Mouse (Mus musculus): ENCODE results near the gene Hspa2. TPM values are rescaled to one million over a fixed set of nuclear protein-coding genes. Genes with fewer than 3 reads are reported as not detected.
A peak's percentile ranks its signal among the peaks of the same experiment; 100 is the strongest.
"Not testable (repeated sequence)": the region's sequence is repeated elsewhere in the genome, so short reads cannot be mapped to it uniquely, and the experiment has no call there.

The Hspa2 gene
- total and polyA plus RNA-seq, 2 experiments from 2014 or later: 11.1 to 17.2 TPM

DNA sequence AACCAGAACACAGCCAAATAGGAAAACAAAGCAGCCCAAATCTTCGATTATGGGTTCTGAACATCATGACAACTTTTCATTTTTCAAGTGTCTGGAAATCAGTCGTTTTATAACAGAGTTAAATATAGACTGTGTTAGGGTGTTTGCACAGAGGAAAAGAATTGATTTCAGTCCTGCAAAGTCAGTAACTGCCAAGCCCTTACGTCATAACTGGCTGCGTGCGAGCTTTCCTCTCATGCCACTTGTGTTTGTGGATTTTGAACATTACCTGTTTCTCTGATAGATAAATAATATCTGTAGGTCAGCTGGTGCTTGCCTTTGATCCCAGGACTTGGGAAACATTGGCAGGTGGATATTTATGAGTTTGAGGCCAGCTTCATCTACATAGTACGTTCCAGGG, 27.5 kb downstream of the Hspa2 start:
- WGBS: 88% methylated on average over 6 of the region's 6 CpGs
- no peak overlapping the region for H3K27ac ChIP-seq
- DNase-seq (ENCODE audit: low spot score): no peak
- no peak overlapping the region for H3K4me3 ChIP-seq (ENCODE audit: low read length)
- no peaks in the 10 kb centered on the region for H3K9me3 ChIP-seq (ENCODE audit: low read length)
- H3K4me2 ChIP-seq (ENCODE audit: low read depth, low read length): no peak overlapping the region
- ATAC-seq: no peak
- H3K9ac ChIP-seq (replicated peaks; ENCODE audit: low read length): no peak overlapping the region
- no peaks in the 10 kb centered on the region for H3K27me3 ChIP-seq (ENCODE audit: insufficient read depth, low read length)
- no peaks in the 10 kb centered on the region for H3K36me3 ChIP-seq (ENCODE audit: insufficient read depth, low read length)
- no peak for TF ChIP-seq CTCF (IDR thresholded peaks at IDR 0.05; ENCODE audit: low read depth)
- H3K4me1 ChIP-seq (ENCODE audit: insufficient read depth, low read length): no peaks in the 10 kb centered on the region

GRCm38 (mm10) chr12:76434111-76434510, 30.1 kb downstream of the Hspa2 start:
- WGBS: 38% methylated on average over 7 of the region's 7 CpGs
- H3K4me2 ChIP-seq (ENCODE audit: low read depth, low read length): no peak overlapping the region
- no peak overlapping the region for H3K4me3 ChIP-seq (ENCODE audit: low read length)
- no peaks in the 10 kb centered on the region for H3K36me3 ChIP-seq (ENCODE audit: insufficient read depth, low read length)
- no peaks in the 10 kb centered on the region for H3K27me3 ChIP-seq (ENCODE audit: insufficient read depth, low read length)
- H3K9ac ChIP-seq (replicated peaks; ENCODE audit: low read length): no peak overlapping the region
- DNase-seq (ENCODE audit: low spot score) (no peak), ATAC-seq (no peak)
- H3K27ac ChIP-seq: no peak overlapping the region
- H3K4me1 ChIP-seq (ENCODE audit: insufficient read depth, low read length): no peaks in the 10 kb centered on the region
- TF ChIP-seq CTCF (IDR thresholded peaks at IDR 0.05; ENCODE audit: low read depth): no peak
- no peaks in the 10 kb centered on the region for H3K9me3 ChIP-seq (ENCODE audit: low read length)

DNA sequence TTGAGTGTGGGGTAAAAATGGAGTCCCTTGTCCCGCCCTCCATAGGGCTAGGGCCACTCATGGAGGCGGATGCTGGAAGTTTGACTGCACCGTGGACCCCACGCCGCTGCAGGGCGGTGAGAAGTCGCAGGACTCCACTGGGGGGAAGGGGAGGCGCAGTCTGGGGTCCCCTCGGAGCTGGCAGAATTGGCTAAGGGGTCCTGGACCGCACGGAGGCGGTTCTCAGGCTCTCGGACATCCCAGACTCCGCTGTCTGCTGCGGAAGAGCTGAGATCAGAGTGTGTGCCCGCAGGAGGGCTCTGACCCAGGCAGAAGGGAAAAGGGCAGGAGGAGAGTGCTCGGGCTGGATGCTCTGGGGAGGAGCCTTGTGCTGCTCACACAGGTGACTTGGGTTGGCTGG, 31.1 kb downstream of the Hspa2 start:
- H3K4me1 ChIP-seq (ENCODE audit: insufficient read depth, low read length): no peaks in the 10 kb centered on the region
- no peaks in the 10 kb centered on the region for H3K36me3 ChIP-seq (ENCODE audit: insufficient read depth, low read length)
- ATAC-seq: no peak
- peak overlapping the region; percentile 44 for H3K4me2 ChIP-seq (ENCODE audit: low read depth, low read length)
- no peak for TF ChIP-seq CTCF (IDR thresholded peaks at IDR 0.05; ENCODE audit: low read depth)
- no peak overlapping the region for H3K9ac ChIP-seq (replicated peaks; ENCODE audit: low read length)
- H3K27ac ChIP-seq: no peak overlapping the region
- no peak for DNase-seq (ENCODE audit: low spot score)
- H3K27me3 ChIP-seq (ENCODE audit: insufficient read depth, low read length): no peaks in the 10 kb centered on the region
- H3K4me3 ChIP-seq (ENCODE audit: low read length): peak overlapping the region; percentile 15
- 8% methylated on average over 17 of the region's 17 CpGs for WGBS
- H3K9me3 ChIP-seq (ENCODE audit: low read length): no peaks in the 10 kb centered on the region

- Histone ChIP-seq H3K4me1 (ENCODE audit: insufficient read depth, low read length) (no peaks in the 10 kb centered on the region), H3K9me3 (ENCODE audit: low read length) (no peaks in the 10 kb centered on the region), H3K36me3 (ENCODE audit: insufficient read depth, low read length) (no peaks in the 10 kb centered on the region), H3K27ac (no peak overlapping the region), H3K4me2 (ENCODE audit: low read depth, low read length) (no peak overlapping the region; the same call in 1 of the 2 replicates), H3K9ac (replicated peaks; ENCODE audit: low read length) (no peak overlapping the region), H3K4me3 (ENCODE audit: low read length) (no peak overlapping the region), H3K27me3 (ENCODE audit: insufficient read depth, low read length) (no peaks in the 10 kb centered on the region)
- no peak for ATAC-seq
- no peak for TF ChIP-seq CTCF (IDR thresholded peaks at IDR 0.05; ENCODE audit: low read depth)
- DNase-seq (ENCODE audit: low spot score): no peak
- WGBS: 42% methylated on average over 8 of the region's 8 CpGs
These were observed 31.6 kb downstream of the Hspa2 start for GRCm38 (mm10) chr12:76435549-76435948.

DNA sequence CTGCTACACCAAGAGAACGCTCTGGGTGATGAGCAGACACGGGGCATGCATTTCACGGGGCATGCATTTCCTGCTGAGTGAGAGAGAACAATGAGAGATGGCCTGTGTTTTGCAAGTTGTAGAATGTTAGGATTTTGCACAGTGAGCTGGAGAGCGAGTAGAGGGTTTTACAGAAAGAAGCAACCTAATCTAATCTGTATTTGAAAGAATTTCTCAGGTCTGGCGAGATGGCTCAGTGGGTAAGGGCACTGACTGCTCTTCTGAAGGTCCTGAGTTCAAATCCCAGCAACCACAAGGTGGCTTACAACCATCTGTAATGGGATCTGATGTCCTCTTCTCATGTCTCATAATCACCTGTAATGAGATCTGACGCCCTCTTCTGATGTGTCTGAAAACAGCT, 39.5 kb downstream of the Hspa2 start:
- H3K4me1 ChIP-seq (ENCODE audit: insufficient read depth, low read length); H3K9ac ChIP-seq (replicated peaks; ENCODE audit: low read length); ATAC-seq; H3K4me2 ChIP-seq (ENCODE audit: low read depth, low read length); H3K36me3 ChIP-seq (ENCODE audit: insufficient read depth, low read length); H3K27ac ChIP-seq; H3K27me3 ChIP-seq (ENCODE audit: insufficient read depth, low read length); DNase-seq (ENCODE audit: low spot score); H3K4me3 ChIP-seq (ENCODE audit: low read length); H3K9me3 ChIP-seq (ENCODE audit: low read length): not testable (repeated sequence)
- WGBS: 64% methylated on average over 6 of the region's 6 CpGs

DNA sequence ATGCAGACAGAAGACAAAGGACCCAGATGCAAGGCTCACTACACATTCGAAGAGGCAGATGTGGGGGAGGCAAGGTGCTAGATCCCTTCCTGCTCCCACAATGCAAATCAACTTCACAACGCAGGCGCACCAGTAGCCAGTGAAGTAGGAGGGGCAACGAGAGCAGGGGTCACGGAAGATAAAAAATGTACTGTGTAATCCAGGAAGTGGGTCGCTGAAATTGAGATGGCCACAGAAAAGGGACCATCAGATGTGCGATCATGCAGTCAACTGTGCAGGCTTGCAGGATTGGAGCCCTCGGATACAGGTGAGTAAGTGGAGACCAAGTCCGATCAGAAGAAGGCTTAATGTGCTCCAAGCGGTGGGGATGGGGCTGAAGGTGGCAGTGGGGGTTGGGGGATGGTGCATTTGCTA, 40.4 kb downstream of the Hspa2 start:
- Histone ChIP-seq H3K27me3 (ENCODE audit: insufficient read depth, low read length) (no peaks in the 10 kb centered on the region), H3K36me3 (ENCODE audit: insufficient read depth, low read length) (no peaks in the 10 kb centered on the region), H3K4me3 (ENCODE audit: low read length) (no peak overlapping the region), H3K4me2 (ENCODE audit: low read depth, low read length) (no peak overlapping the region), H3K27ac (no peak overlapping the region), H3K9me3 (ENCODE audit: low read length) (no peaks in the 10 kb centered on the region), H3K4me1 (ENCODE audit: insufficient read depth, low read length) (no peaks in the 10 kb centered on the region), H3K9ac (replicated peaks; ENCODE audit: low read length) (no peak overlapping the region)
- WGBS: 66% methylated on average over 10 of the region's 10 CpGs
- no peak for TF ChIP-seq CTCF (IDR thresholded peaks at IDR 0.05; ENCODE audit: low read depth)
- DNase-seq (ENCODE audit: low spot score) (no peak), ATAC-seq (no peak)

DNA sequence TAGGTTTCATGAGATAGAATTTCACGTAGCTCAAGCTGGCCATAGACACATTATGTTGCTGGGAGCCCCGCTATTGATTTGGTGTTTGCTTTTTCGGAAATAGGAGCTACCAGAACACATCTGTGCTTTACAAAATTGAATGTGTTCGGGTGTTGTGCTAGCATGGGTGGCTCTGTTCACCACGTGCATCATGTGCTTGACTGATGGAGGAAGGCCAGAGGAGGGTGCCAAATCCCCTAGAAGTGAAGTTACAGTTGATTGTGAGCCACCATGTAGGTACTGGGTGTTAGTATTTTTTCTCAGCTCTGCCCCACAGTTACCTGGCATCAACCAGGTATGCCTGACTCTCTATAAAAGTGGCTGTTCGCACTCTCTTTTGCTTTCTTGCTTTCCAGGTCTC, 40.9 kb downstream of the Hspa2 start:
- no peak for TF ChIP-seq CTCF (IDR thresholded peaks at IDR 0.05; ENCODE audit: low read depth)
- DNase-seq (ENCODE audit: low spot score): no peak
- Histone ChIP-seq H3K4me3 (ENCODE audit: low read length) (no peak overlapping the region), H3K9me3 (ENCODE audit: low read length) (no peaks in the 10 kb centered on the region), H3K36me3 (ENCODE audit: insufficient read depth, low read length) (no peaks in the 10 kb centered on the region), H3K27me3 (ENCODE audit: insufficient read depth, low read length) (no peaks in the 10 kb centered on the region), H3K4me1 (ENCODE audit: insufficient read depth, low read length) (no peaks in the 10 kb centered on the region), H3K9ac (replicated peaks; ENCODE audit: low read length) (no peak overlapping the region), H3K4me2 (ENCODE audit: low read depth, low read length) (no peak overlapping the region), H3K27ac (no peak overlapping the region)
- 84% methylated on average over 6 of the region's 6 CpGs for WGBS
- ATAC-seq: no peak

Measured in hindbrain, postnatal 0 days (tissue).